ENCODE assay signal across 21 mouse cellular contexts in the genomic region with DNA sequence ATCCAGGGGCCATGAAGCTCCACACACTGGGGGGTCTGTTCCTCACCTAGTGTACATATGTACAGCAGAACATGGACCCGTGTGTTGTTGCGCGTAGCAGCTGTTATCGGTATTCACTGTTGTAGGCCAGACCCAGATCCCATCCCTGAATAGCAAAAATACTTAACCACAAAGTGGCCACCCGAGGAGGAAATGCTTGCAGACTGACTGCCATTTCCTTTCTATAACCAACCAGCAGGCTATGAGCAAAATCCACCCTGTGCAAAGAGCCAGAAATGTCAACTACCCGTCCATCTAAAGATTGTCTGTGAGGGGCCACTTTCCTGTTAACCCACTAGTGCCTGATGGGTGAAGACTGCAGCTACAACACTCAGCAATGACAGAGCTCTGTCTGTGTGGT.
DNase-seq lines count a peak whose midpoint lies in the region; ATAC-seq lines count a peak whose summit lies in the region.
"Had no signal": no experiment of that assay in that cellular context is flagged by ENCODE, and none has a peak within 500 bp of the region (broad histone marks: within the 10 kb centered on the region; RNA-seq: fewer than 3 reads in every experiment).

No protein-coding gene starts in this region.

- no peak for ATAC-seq in liver, embryonic 11.5 days (replicated peaks; ENCODE audit: low FRiP score)
- ATAC-seq in hematopoietic stem cell, adult 5-6 weeks (replicated peaks in 1 of 2; ENCODE audit: insufficient read depth in 1 of 2, low FRiP score in 2 of 2, low TSS enrichment in 1 of 2, low read depth in 1 of 2, poor library complexity in 2 of 2, severe bottlenecking in 2 of 2) = peak; percentile 37 to 38; a peak in 3 of 4 replicates
- ATAC-seq: forebrain, embryonic 13.5 days; forebrain, embryonic 15.5 days; forebrain, postnatal 0 days had no signal

- H3K27me3 ChIP-seq in liver, embryonic 11.5 days (replicated peaks; ENCODE audit: control insufficient read depth, insufficient read depth, low read length) = no peaks in the 10 kb centered on the region
- H3K27me3 ChIP-seq in megakaryocyte, embryonic 14.5 days (replicated peaks) = peaks cover 10% of the 10 kb centered on the region
- H3K27me3 ChIP-seq: embryonic facial prominence, embryonic 12.5 days; forebrain, embryonic 13.5 days; forebrain, embryonic 15.5 days had no signal

- H3K4me1 ChIP-seq in liver, embryonic 11.5 days (replicated peaks; ENCODE audit: control insufficient read depth, insufficient read depth, low read length) = no peaks in the 10 kb centered on the region; the same call in 1 of the 2 replicates
- peaks cover 56% of the 10 kb centered on the region for H3K4me1 ChIP-seq in megakaryocyte, embryonic 14.5 days
- H3K4me1 ChIP-seq: embryonic facial prominence, embryonic 10.5 days; embryonic facial prominence, embryonic 12.5 days; forebrain, embryonic 13.5 days; forebrain, embryonic 15.5 days had no signal

- no peaks in the 10 kb centered on the region for H3K9me3 ChIP-seq in liver, embryonic 11.5 days (ENCODE audit: control insufficient read depth, low read length)
- no peaks in the 10 kb centered on the region for H3K9me3 ChIP-seq in megakaryocyte, embryonic 14.5 days
- H3K9me3 ChIP-seq: embryonic facial prominence, embryonic 10.5 days; embryonic facial prominence, embryonic 12.5 days; forebrain, embryonic 13.5 days; forebrain, embryonic 15.5 days had no signal

- H3K4me3 ChIP-seq in liver, embryonic 11.5 days (ENCODE audit: low read depth, low read length) = no peak overlapping the region
- H3K4me3 ChIP-seq in megakaryocyte, embryonic 14.5 days (replicated peaks) = peak overlapping the region; percentile 77
- H3K4me3 ChIP-seq: embryonic facial prominence, embryonic 10.5 days; embryonic facial prominence, embryonic 12.5 days; forebrain, embryonic 13.5 days; forebrain, embryonic 15.5 days had no signal

- WGBS in liver, embryonic 11.5 days = 29% methylated on average over 6 of the region's 6 CpGs

- H3K4me2 ChIP-seq in liver, embryonic 11.5 days = 0 out of 2 replicates have a peak overlapping the region, but pooled peaks have one; percentile 2
- H3K4me2 ChIP-seq: embryonic facial prominence, embryonic 12.5 days; forebrain, embryonic 13.5 days; forebrain, embryonic 15.5 days had no signal

- no peaks in the 10 kb centered on the region for H3K36me3 ChIP-seq in liver, embryonic 11.5 days (ENCODE audit: control insufficient read depth, insufficient read depth, low read length)
- no peaks in the 10 kb centered on the region for H3K36me3 ChIP-seq in megakaryocyte, embryonic 14.5 days (replicated peaks; ENCODE audit: low read length)
- H3K36me3 ChIP-seq: embryonic facial prominence, embryonic 10.5 days; embryonic facial prominence, embryonic 12.5 days; forebrain, embryonic 15.5 days had no signal

- H3K9ac ChIP-seq in liver, embryonic 11.5 days (ENCODE audit: low read depth, low read length) = no peak overlapping the region
- H3K9ac ChIP-seq: embryonic facial prominence, embryonic 12.5 days; forebrain, embryonic 13.5 days; forebrain, embryonic 15.5 days; forebrain, postnatal 0 days had no signal

- no peak overlapping the region for H3K27ac ChIP-seq in liver, embryonic 11.5 days (ENCODE audit: low read depth, low read length)
- H3K27ac ChIP-seq: embryonic facial prominence, embryonic 10.5 days; embryonic facial prominence, embryonic 12.5 days; forebrain, embryonic 13.5 days; forebrain, embryonic 15.5 days had no signal

- no peak for DNase-seq in liver, embryonic 11.5 days (ENCODE audit: low spot score)
- no peak for DNase-seq in liver
- DNase-seq in adrenal gland, postnatal 4 days (ENCODE audit: low spot score in 2 of 2) = no peak
- no peak for DNase-seq in kidney, postnatal 14 days
- DNase-seq in adrenal gland, adult (ENCODE audit: inconsistent age in 2 of 2, low spot score in 1 of 2) = no peak
- DNase-seq: adrenal gland, adult 8-10 months; adrenal gland, postnatal 14 days; adrenal gland, postnatal 36 days; cerebellum, adult 11 months; cerebellum, adult 18-20 months; cerebellum, adult 8-10 months; cerebellum, adult 9-11 months; cerebellum, postnatal 14 days; cerebellum, postnatal 36 days; forebrain, postnatal 0 days had no signal
